Mouse (Mus musculus) olfactory bulb, adult 2 months (tissue): ENCODE measurements around the gene Umps.

Experiments
- CTCF ChIP-seq: fragments of 200-500 bp; IDR thresholded peaks from 2 replicates; pipeline ENCODE4 v1.5.1; 2012; ENCODE audit warnings: low read depth, mild to moderate bottlenecking, low read length, moderate library complexity; ENCODE audit not compliant: insufficient read depth
- POLR2A ChIP-seq: fragments of 200-500 bp; IDR thresholded peaks from 2 replicates; pipeline ENCODE4 v1.6.1; 2012; ENCODE audit warnings: mild to moderate bottlenecking, low read depth, low read length, moderate library complexity; ENCODE audit not compliant: insufficient read depth

DNA sequence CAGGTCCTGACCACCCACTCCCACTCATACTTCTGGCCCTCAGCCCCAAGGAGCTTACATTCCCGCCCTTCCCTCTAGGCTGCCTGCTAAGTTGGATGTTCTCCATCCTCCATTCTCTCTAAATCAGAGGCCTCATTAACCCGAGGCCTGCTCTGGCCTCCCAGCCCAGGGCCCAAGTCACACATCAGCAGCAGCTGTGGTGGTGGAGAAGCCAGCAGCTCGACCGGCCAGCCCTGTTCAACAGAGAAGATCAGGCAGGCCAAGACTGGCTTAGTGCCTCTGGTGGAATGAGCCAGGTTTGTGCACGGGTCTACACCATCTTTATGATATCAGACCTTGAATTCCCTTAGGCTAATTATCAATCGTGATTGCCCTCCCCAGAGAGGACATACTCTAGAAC lies 36.1 kb downstream of the Umps start:
- TF ChIP-seq CTCF (no peak), POLR2A (no peak)
